Mouse (Mus musculus): Measurements from ENCODE around the gene Abhd12b. TPM values are rescaled to one million over a fixed set of nuclear protein-coding genes. Genes with fewer than 3 reads are reported as not detected.

The Abhd12b gene
- polyA plus RNA-seq, 1 experiment from 2014 or later, result not detected

- ATAC-seq (ENCODE audit: low read depth), result no peak
- H3K4me3 ChIP-seq (ENCODE audit: low read depth, low read length), result no peak overlapping the region
- no peak overlapping the region for H3K9ac ChIP-seq (ENCODE audit: low read depth, low read length)
- peak overlapping the region; percentile 27 for H3K4me2 ChIP-seq (ENCODE audit: low read depth, low read length)
- H3K27me3 ChIP-seq (ENCODE audit: control insufficient read depth, insufficient read depth, low read depth, low read length), result no peaks in the 10 kb centered on the region
- H3K27ac ChIP-seq (ENCODE audit: low read length), result no peak overlapping the region
- WGBS (ENCODE audit: insufficient replicate concordance), result 43% methylated on average over 20 of the region's 20 CpGs
- no peaks in the 10 kb centered on the region for H3K9me3 ChIP-seq (replicated peaks; ENCODE audit: control insufficient read depth, low read length)
- H3K4me1 ChIP-seq (ENCODE audit: control insufficient read depth, low read depth, low read length), result no peaks in the 10 kb centered on the region; the same call in 1 of the 2 replicates
- no peaks in the 10 kb centered on the region for H3K36me3 ChIP-seq (ENCODE audit: control insufficient read depth, insufficient read depth)
Observed at GRCm38 (mm10) chr12:70144637-70145448, 9.1 kb upstream of the Abhd12b start.

DNA sequence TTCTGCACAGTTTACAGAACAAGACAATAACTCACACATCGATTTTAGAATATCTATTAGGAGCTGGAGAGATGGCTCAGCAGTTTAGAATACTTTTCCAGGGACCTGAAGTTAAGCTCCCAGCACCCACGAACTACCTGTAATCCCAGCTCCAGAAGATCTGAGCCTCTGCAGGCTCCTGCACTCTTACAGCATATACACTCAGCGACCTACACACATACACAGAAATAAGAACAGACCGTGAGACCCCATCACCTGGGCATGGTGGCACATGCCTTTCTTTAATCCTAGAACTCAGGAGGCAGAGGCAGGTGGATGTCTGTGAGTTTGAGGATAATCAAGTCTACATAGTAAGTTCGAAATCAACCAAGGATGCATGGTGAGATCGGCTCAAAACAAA is 8.4 kb upstream of the Abhd12b start:
- no peaks in the 10 kb centered on the region for H3K27me3 ChIP-seq (ENCODE audit: control insufficient read depth, insufficient read depth, low read depth, low read length)
- H3K27ac ChIP-seq (ENCODE audit: low read length), result no peak overlapping the region

DNA sequence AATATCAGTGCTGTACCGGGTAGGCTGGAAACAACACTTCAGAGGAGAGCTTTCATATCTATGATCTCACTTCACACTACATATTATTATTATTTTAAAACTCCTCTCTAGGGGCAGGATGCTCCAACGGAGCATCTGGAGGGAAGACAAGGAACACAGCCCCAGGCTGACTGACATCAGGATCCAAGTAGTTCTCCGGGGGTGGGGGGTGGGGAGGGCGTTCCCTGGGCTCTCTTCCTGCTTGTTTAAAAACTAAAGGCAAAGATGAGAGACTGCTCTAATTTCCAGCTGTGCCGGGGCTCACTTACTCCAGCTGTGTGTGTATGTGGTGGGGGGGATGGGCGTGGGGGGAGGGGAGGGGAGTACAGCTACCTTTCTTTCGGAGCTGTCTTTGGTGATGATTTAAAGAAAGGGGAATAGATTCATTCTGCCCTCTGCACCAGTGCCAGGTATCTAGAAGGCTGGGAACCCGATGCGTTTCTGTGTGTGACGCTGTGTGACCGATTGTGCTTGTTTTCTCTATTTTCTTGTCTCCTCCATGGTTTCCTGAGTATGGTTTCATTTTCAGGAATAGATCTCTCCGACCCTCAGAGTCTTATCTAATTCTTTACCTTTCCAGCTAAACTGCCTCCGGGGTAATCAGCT is 5.8 kb upstream of the Abhd12b start:
- no peak overlapping the region for H3K27ac ChIP-seq (ENCODE audit: low read length)
- no peak overlapping the region for H3K9ac ChIP-seq (ENCODE audit: low read depth, low read length)
- no peaks in the 10 kb centered on the region for H3K36me3 ChIP-seq (ENCODE audit: control insufficient read depth, insufficient read depth)
- ATAC-seq (ENCODE audit: low read depth), result no peak
- H3K27me3 ChIP-seq (ENCODE audit: control insufficient read depth, insufficient read depth, low read depth, low read length), result no peaks in the 10 kb centered on the region
- H3K4me1 ChIP-seq (ENCODE audit: control insufficient read depth, low read depth, low read length), result no peaks in the 10 kb centered on the region; the same call in 1 of the 2 replicates
- no peaks in the 10 kb centered on the region for H3K9me3 ChIP-seq (replicated peaks; ENCODE audit: control insufficient read depth, low read length)
- peak overlapping the region; percentile 40 for H3K4me2 ChIP-seq (ENCODE audit: low read depth, low read length)
- 6% methylated on average over 13 of the region's 13 CpGs for WGBS (ENCODE audit: insufficient replicate concordance)
- H3K4me3 ChIP-seq (ENCODE audit: low read depth, low read length), result peak overlapping the region; percentile 40

More for the DNA sequence above, 8.4 kb upstream of the Abhd12b start:
- H3K36me3 ChIP-seq (ENCODE audit: control insufficient read depth, insufficient read depth), result no peaks in the 10 kb centered on the region
- H3K4me2 ChIP-seq (ENCODE audit: low read depth, low read length), result no peak overlapping the region
- no peak overlapping the region for H3K9ac ChIP-seq (ENCODE audit: low read depth, low read length)
- H3K9me3 ChIP-seq (replicated peaks; ENCODE audit: control insufficient read depth, low read length), result no peaks in the 10 kb centered on the region
- H3K4me3 ChIP-seq (ENCODE audit: low read depth, low read length), result no peak overlapping the region
- H3K4me1 ChIP-seq (ENCODE audit: control insufficient read depth, low read depth, low read length), result no peaks in the 10 kb centered on the region; the same call in 1 of the 2 replicates
- 65% methylated on average over 6 of the region's 6 CpGs for WGBS (ENCODE audit: insufficient replicate concordance)
- ATAC-seq (ENCODE audit: low read depth), result no peak

DNA sequence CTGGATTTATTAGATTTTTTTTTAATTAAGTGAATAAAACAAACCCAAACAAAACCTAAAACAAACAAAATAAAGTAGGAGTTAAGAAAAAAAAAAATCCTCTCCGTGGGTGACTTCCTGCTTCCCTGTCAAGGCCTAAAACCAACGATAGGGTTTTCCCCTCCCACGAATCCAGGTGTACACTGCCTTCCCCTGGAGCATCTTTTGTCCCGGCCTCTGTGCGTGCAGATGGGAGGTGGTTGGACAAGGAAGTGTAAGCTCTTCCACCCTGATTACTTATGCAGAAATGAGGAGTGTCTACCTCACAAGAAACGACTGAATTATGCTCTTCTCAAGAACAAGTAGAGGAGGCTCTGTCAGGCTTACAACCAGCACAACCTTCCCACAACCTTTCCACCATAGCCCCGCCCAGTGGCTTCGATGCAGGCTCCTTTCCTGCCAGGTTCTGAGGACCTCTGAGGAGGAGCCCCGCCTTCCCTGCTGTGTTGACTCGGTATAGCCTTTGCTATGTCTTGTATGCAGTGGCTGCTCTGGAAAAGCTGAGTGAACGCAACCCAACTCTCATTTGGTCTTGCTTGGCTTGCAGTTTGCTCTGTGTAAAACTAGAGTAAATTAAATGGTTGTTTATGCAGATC is 5.2 kb upstream of the Abhd12b start:
- Histone ChIP-seq H3K27ac (ENCODE audit: low read length) (no peak overlapping the region), H3K9ac (ENCODE audit: low read depth, low read length) (no peak overlapping the region), H3K27me3 (ENCODE audit: control insufficient read depth, insufficient read depth, low read depth, low read length) (no peaks in the 10 kb centered on the region), H3K4me1 (ENCODE audit: control insufficient read depth, low read depth, low read length) (no peaks in the 10 kb centered on the region; the same call in 1 of the 2 replicates), H3K4me2 (ENCODE audit: low read depth, low read length) (peak overlapping the region; percentile 40), H3K36me3 (ENCODE audit: control insufficient read depth, insufficient read depth) (no peaks in the 10 kb centered on the region), H3K9me3 (replicated peaks; ENCODE audit: control insufficient read depth, low read length) (no peaks in the 10 kb centered on the region), H3K4me3 (ENCODE audit: low read depth, low read length) (0 out of 2 replicates have a peak overlapping the region, but pooled peaks have one; percentile 4)
- WGBS (ENCODE audit: insufficient replicate concordance), result 13% methylated on average over 11 of the region's 11 CpGs
- ATAC-seq (ENCODE audit: low read depth), result no peak

DNA sequence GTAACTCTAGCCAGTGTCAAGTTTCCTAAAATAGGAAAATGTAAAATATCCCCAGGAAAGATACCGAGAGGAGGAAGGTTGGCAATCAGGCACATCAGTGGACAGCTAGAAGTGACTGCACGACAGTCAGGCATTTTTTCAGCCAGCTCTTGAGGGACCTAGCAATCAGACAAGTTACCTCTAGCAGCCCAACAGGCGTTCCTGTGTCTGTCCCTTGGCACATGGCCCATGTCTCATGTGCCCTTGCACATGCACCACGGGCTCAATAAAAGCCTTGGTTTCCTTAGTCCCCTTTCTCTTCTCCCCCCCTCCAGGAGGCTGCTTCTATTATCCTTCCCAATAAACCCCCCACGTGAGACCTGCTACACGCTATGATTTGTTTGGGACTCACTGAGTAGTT is 2.3 kb downstream of the Abhd12b start:
- Histone ChIP-seq H3K27ac (ENCODE audit: low read length) (no peak overlapping the region), H3K4me2 (ENCODE audit: low read depth, low read length) (no peak overlapping the region), H3K4me3 (ENCODE audit: low read depth, low read length) (no peak overlapping the region), H3K4me1 (ENCODE audit: control insufficient read depth, low read depth, low read length) (no peaks in the 10 kb centered on the region), H3K27me3 (ENCODE audit: control insufficient read depth, insufficient read depth, low read depth, low read length) (no peaks in the 10 kb centered on the region), H3K36me3 (ENCODE audit: control insufficient read depth, insufficient read depth) (no peaks in the 10 kb centered on the region), H3K9ac (ENCODE audit: low read depth, low read length) (no peak overlapping the region), H3K9me3 (replicated peaks; ENCODE audit: control insufficient read depth, low read length) (no peaks in the 10 kb centered on the region)
- no peak for ATAC-seq (ENCODE audit: low read depth)
- WGBS (ENCODE audit: insufficient replicate concordance), result 54% methylated on average over 6 of the region's 6 CpGs

DNA sequence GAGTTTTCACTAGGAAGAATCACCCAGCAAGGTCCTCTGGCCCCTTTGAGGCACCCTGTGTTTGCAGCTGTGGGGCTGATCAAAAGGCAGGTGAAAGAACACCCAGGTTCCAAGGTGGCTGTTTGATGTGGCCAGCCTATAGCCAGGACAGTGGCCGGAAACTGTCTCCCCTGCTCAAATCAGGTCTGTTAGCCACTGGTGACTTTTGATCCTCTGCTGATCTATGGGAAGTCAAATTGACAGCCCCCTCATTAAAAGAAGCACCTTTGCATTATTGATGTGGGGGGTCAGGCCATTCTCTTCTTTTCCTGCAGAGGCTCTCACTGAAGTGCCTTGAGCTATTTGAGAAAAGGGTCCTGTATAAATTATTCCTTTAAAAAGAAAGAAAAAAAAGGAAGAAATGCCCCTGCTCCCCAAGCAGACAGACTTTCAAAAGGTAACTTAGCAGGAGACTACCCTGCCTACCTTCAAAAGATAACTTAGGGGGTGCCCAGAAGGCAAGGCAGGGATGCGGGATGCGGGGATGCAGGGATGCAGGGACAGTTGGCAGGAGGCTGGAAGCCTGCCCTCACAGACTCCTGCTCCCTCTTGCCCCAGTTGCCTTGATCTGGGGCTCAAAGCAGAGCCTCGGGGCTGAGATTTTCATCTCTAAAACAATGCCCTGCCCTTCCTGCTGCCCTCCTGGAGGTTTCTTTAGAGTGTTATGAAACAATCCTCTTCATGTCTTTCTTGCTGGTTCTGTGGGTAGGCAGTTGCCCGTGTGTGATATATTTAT is 3.5 kb downstream of the Abhd12b start:
- Histone ChIP-seq H3K27me3 (ENCODE audit: control insufficient read depth, insufficient read depth, low read depth, low read length) (no peaks in the 10 kb centered on the region), H3K9me3 (replicated peaks; ENCODE audit: control insufficient read depth, low read length) (no peaks in the 10 kb centered on the region), H3K4me3 (ENCODE audit: low read depth, low read length) (no peak overlapping the region), H3K9ac (ENCODE audit: low read depth, low read length) (no peak overlapping the region), H3K4me1 (ENCODE audit: control insufficient read depth, low read depth, low read length) (no peaks in the 10 kb centered on the region), H3K36me3 (ENCODE audit: control insufficient read depth, insufficient read depth) (no peaks in the 10 kb centered on the region), H3K4me2 (ENCODE audit: low read depth, low read length) (no peak overlapping the region), H3K27ac (ENCODE audit: low read length) (no peak overlapping the region)
- ATAC-seq (ENCODE audit: low read depth), result no peak
- WGBS (ENCODE audit: insufficient replicate concordance), result 43% methylated on average over 5 of the region's 5 CpGs

- Histone ChIP-seq H3K4me1 (ENCODE audit: control insufficient read depth, low read depth, low read length) (no peaks in the 10 kb centered on the region), H3K4me3 (ENCODE audit: low read depth, low read length) (no peak overlapping the region), H3K4me2 (ENCODE audit: low read depth, low read length) (no peak overlapping the region), H3K9ac (ENCODE audit: low read depth, low read length) (no peak overlapping the region), H3K9me3 (replicated peaks; ENCODE audit: control insufficient read depth, low read length) (no peaks in the 10 kb centered on the region), H3K27me3 (ENCODE audit: control insufficient read depth, insufficient read depth, low read depth, low read length) (no peaks in the 10 kb centered on the region), H3K36me3 (ENCODE audit: control insufficient read depth, insufficient read depth) (no peaks in the 10 kb centered on the region), H3K27ac (ENCODE audit: low read length) (no peak overlapping the region)
- no peak for ATAC-seq (ENCODE audit: low read depth)
- 60% methylated on average over 5 of the region's 5 CpGs for WGBS (ENCODE audit: insufficient replicate concordance)
Observed at GRCm38 (mm10) chr12:70161057-70161456, 7.1 kb downstream of the Abhd12b start.

DNA sequence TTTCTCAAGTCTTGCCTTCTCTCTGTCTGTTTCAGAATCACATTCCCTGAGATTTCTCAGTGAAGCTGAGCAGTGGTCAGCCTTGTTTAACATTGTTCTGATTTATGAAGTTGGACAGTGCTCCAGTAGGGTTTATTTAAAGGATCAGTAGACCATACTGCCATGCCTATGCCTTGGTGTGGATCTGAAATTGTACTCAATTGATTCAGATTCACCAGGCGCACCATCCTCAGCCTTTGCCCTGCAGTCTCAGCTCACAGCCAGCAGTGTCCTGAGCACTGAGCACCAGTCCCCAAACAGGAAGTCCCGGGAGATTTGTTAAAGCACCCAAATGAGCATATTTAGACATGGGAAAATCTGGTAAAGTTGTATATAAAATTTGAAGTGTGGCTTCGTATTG is 10.8 kb downstream of the Abhd12b start:
- H3K27ac ChIP-seq (ENCODE audit: low read length), result no peak overlapping the region
- 52% methylated on average over 3 of the region's 3 CpGs for WGBS (ENCODE audit: insufficient replicate concordance)
- H3K27me3 ChIP-seq (ENCODE audit: control insufficient read depth, insufficient read depth, low read depth, low read length), result no peaks in the 10 kb centered on the region
- no peak overlapping the region for H3K4me2 ChIP-seq (ENCODE audit: low read depth, low read length)
- no peaks in the 10 kb centered on the region for H3K4me1 ChIP-seq (ENCODE audit: control insufficient read depth, low read depth, low read length)
- no peak for ATAC-seq (ENCODE audit: low read depth)
- no peak overlapping the region for H3K9ac ChIP-seq (ENCODE audit: low read depth, low read length)
- no peaks in the 10 kb centered on the region for H3K9me3 ChIP-seq (replicated peaks; ENCODE audit: control insufficient read depth, low read length)
- no peaks in the 10 kb centered on the region for H3K36me3 ChIP-seq (ENCODE audit: control insufficient read depth, insufficient read depth)
- no peak overlapping the region for H3K4me3 ChIP-seq (ENCODE audit: low read depth, low read length)
